Mouse (Mus musculus): ENCODE data around the gene Tmem101. TPM values are rescaled to one million over a fixed set of nuclear protein-coding genes. Genes with fewer than 3 reads are reported as not detected.
"Not testable (repeated sequence)": the region's sequence is repeated elsewhere in the genome, so short reads cannot be mapped to it uniquely, and the experiment has no call there.

Gene Tmem101
- polyA plus RNA-seq, 1 experiment from 2014 or later: 35.0 TPM

DNA sequence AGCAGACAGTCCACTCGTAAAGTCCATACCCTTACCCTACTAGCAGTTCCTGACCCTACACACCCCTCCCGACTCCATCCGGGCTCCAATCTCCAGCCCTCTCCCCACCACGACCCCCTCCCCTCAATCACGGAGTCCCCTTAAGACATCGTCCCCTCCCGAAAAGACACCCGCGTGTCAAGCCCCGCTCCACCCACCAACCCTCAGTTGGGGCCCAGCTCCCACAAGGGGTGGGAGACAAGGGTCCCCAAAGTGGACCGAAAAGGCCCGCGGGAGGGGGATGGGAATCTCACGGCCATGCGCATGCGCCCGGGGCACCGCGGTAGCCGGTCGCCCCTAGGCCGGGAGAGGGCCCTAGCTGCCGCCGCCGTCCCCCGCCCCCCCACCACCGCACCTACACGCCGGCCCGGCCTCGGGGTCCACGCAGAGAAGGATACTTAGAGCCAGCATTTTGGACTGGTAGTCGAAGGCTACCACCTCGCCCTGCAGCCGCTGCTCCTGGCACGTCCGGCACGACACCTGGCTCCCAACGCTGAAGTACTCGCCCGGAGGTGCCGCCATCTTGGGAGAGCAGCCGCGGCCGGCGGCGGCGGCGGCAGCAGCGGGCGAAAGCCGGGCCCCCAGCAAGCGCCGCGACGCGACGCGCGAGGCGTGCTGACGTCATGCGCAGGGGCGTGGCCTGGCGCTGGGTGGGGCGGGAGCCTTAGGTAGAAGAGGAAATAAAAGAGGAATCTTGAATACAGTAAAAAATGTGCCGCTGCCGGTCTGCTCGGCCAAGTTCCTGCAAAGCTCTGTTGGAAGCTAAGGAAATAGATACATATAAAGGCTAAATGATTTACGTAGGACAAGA, 28.7 kb upstream of the Tmem101 start, which contains the start of gene Lsm12:
TSS of gene Lsm12 (minus strand) at position 651 of the 850 bp plus-strand sequence.
- no peaks in the 10 kb centered on the region for H3K9me3 ChIP-seq
- under 1% methylated on average over 70 of the region's 70 CpGs for WGBS
- peak; percentile 96 for DNase-seq (ENCODE audit: low spot score)
- H3K36me3 ChIP-seq (replicated peaks): peaks cover 33% of the 10 kb centered on the region
- peaks cover 30% of the 10 kb centered on the region for H3K4me1 ChIP-seq
- no peaks in the 10 kb centered on the region for H3K27me3 ChIP-seq (replicated peaks; ENCODE audit: low read depth, poor library complexity, severe bottlenecking)
- peak within 1 kb of the TSS; percentile 94 for H3K27ac ChIP-seq (replicated peaks)
- peak within 1 kb of the TSS; percentile 72 for H3K4me3 ChIP-seq

DNA sequence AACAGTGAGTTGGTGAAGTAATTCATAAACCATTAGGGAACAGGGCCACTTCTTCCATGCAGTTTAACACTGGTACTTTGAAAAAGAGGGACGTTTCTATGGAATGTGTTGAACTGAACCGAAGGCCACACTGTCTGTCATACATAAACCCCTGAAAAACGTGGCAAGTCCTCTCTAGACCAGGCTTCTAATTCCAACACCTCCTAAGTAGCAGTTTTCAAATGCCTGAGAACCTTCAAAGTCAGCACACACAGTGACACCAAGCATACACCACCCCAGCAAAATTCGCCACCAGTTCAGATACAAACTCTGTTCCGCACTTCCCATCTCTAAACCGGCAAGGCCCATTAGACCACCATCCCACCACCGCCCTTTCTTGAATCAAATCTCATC, 28.0 kb upstream of the Tmem101 start:
- Histone ChIP-seq H3K27ac (replicated peaks) (peak overlapping the region; percentile 94), H3K4me3 (peak overlapping the region; percentile 72), H3K36me3 (replicated peaks) (peaks cover 39% of the 10 kb centered on the region), H3K4me1 (peaks cover 24% of the 10 kb centered on the region), H3K27me3 (replicated peaks; ENCODE audit: low read depth, poor library complexity, severe bottlenecking) (no peaks in the 10 kb centered on the region), H3K9me3 (no peaks in the 10 kb centered on the region)
- DNase-seq (ENCODE audit: low spot score): no peak
- WGBS: 7% methylated on average over 7 of the region's 7 CpGs

DNA sequence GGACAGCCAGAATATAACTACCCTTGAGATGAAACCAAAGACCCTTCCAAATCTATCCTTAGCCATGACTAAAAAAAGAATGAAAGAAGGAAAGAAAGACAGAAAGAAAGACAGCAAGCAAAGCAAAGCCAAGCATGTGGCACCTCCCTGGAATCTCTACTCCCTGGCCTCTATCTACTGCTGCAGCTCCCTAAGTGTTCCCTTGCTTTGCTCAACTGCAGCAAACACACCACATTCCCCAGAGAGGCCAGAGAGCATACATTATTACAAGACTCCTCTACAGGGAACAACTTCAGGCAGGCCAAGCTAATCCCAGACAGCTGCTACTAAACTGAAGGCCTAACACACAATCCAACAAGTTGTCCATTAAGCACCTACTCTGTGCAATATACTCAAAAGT, 23.6 kb upstream of the Tmem101 start:
- peaks cover 83% of the 10 kb centered on the region for H3K36me3 ChIP-seq (replicated peaks)
- no peak for DNase-seq (ENCODE audit: low spot score)
- H3K27ac ChIP-seq (replicated peaks): no peak overlapping the region
- H3K9me3 ChIP-seq: no peaks in the 10 kb centered on the region
- no peaks in the 10 kb centered on the region for H3K27me3 ChIP-seq (replicated peaks; ENCODE audit: low read depth, poor library complexity, severe bottlenecking)
- H3K4me1 ChIP-seq: peaks cover 13% of the 10 kb centered on the region
- no peak overlapping the region for H3K4me3 ChIP-seq

DNA sequence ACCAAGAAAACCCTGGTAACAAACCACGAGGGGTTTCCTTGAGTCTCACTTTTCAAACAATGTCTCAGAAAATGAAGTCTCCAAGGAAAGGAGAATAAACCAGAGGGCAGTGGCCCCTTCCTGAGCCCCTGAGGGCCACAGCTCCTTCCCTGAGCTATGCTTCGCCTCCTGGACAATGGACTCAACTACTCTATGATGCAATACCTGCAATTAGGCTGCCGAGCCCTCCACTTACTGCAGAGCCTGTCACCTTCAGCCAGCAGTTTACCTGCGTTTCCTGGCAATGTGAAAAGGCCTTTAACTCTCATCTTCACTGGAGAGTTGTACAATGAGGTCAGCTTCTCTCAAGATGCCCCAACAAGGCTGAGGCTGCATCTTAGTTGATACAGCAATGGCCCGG, 12.5 kb upstream of the Tmem101 start:
- H3K4me1 ChIP-seq: no peaks in the 10 kb centered on the region
- DNase-seq (ENCODE audit: low spot score): no peak
- H3K36me3 ChIP-seq (replicated peaks): peaks cover 95% of the 10 kb centered on the region
- no peak overlapping the region for H3K4me3 ChIP-seq
- no peak overlapping the region for H3K27ac ChIP-seq (replicated peaks)
- H3K27me3 ChIP-seq (replicated peaks; ENCODE audit: low read depth, poor library complexity, severe bottlenecking): no peaks in the 10 kb centered on the region
- 90% methylated on average over 5 of the region's 5 CpGs for WGBS
- H3K9me3 ChIP-seq: no peaks in the 10 kb centered on the region

DNA sequence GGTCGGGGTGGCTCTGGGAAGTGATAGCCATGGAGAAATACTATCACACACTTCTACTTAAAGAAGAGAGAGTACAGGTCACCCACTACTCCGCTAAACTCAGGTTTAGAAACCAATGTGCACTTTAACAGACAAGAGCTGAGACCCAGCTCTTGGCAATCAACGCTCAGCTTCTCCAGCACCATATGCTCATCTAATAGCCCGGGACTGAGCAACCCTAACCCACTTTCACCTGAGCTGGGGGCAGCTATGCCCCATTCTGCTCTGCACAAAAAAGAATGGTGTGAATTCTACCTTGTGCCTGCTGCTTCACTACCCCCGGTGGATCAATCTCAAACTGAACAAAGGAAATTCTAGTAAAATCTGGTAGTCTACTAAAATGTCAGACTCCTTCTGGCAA, 11.3 kb upstream of the Tmem101 start:
- 92% methylated on average over 5 of the region's 5 CpGs for WGBS
- Histone ChIP-seq H3K4me1 (no peaks in the 10 kb centered on the region), H3K27me3 (replicated peaks; ENCODE audit: low read depth, poor library complexity, severe bottlenecking) (no peaks in the 10 kb centered on the region), H3K36me3 (replicated peaks) (peaks cover 97% of the 10 kb centered on the region), H3K9me3 (no peaks in the 10 kb centered on the region), H3K27ac (replicated peaks) (no peak overlapping the region), H3K4me3 (no peak overlapping the region)
- no peak for DNase-seq (ENCODE audit: low spot score)

DNA sequence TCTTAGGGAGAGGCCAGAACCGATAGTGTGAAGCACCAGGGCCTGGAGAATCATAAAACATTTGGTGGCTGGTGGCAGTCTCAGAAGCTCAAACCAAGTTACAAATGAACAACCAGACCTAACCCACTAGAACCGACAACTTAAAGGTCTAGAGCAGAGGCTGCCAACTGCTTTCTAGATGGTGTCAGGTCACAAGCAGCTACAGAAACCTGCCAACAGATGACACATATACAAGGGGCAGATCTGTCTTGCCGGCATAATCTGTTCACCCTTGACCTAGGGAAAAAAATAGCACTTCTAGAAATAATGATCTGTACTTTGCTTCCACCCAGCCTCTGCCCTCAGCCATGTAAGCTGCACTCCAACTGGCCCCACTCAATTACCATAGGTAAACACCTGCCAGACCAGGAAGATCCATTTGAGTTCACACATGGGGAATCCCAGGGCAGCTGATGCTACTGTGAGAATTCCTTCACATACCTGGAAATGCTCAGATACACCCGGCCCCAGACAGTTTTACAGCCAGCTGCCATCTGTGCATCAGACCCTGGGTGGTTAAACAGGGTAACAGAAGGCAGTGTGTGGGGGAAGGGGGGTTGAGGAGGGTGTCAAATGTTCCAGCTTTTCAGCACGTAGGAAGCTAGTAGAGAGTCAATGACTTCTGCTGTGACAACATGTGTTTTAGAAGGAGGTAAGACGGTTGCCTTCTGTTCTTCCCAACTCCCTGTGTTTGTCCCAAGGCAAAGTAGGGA, 9.9 kb upstream of the Tmem101 start:
- WGBS: 82% methylated on average over 6 of the region's 6 CpGs
- no peak for DNase-seq (ENCODE audit: low spot score)
- no peaks in the 10 kb centered on the region for H3K27me3 ChIP-seq (replicated peaks; ENCODE audit: low read depth, poor library complexity, severe bottlenecking)
- no peaks in the 10 kb centered on the region for H3K9me3 ChIP-seq
- H3K27ac ChIP-seq (replicated peaks): no peak overlapping the region
- H3K4me1 ChIP-seq: no peaks in the 10 kb centered on the region
- H3K36me3 ChIP-seq (replicated peaks): peaks cover 98% of the 10 kb centered on the region
- no peak overlapping the region for H3K4me3 ChIP-seq

DNA sequence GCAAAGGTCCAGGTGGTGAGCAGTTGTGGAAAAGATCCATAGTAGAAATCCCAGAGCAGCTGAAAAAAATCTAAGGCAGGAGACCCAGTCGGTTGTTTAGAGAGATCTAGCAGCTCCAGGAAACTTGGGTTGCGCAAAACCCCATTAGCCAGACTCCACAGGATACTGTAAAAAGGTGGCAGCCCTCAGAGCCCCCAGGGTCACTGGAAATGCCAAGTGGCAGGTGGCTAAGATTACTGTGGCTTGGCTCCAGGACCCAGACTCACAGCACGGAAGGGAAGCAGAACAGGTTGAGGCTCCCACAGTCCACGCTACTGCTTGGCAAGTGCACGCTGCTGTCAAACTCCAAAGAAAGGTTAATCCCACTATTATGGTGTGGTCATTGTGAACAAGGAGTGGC, 3.6 kb upstream of the Tmem101 start:
- no peaks in the 10 kb centered on the region for H3K9me3 ChIP-seq
- no peaks in the 10 kb centered on the region for H3K27me3 ChIP-seq (replicated peaks; ENCODE audit: low read depth, poor library complexity, severe bottlenecking)
- peaks cover 9% of the 10 kb centered on the region for H3K4me1 ChIP-seq
- 76% methylated on average over 5 of the region's 5 CpGs for WGBS
- no peak overlapping the region for H3K27ac ChIP-seq (replicated peaks)
- peaks cover 44% of the 10 kb centered on the region for H3K36me3 ChIP-seq (replicated peaks)
- no peak overlapping the region for H3K4me3 ChIP-seq
- DNase-seq (ENCODE audit: low spot score): no peak

DNA sequence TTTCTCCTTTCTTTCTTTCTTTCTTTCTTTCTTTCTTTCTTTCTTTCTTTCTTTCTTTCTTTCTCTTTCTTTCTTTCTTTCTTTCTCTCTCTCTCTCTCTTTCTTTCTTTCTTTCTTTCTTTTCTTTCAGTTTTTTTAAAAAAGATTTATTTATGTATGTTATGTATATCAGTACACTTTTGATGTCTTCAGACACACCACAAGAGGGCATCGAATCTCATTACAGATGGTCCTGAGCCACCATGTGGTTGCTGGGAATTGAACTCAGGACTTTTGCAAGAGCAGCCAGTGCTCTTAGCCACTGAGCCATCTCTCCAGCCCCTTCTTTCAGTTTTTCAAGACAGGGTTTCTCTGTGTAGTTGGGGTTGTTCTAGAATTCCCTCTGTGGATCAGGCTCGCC, 1.8 kb upstream of the Tmem101 start:
- H3K27me3 ChIP-seq (replicated peaks; ENCODE audit: low read depth, poor library complexity, severe bottlenecking); H3K4me3 ChIP-seq; H3K27ac ChIP-seq (replicated peaks); H3K9me3 ChIP-seq; DNase-seq (ENCODE audit: low spot score): not testable (repeated sequence)
- peaks cover 12% of the 10 kb centered on the region for H3K4me1 ChIP-seq
- peaks cover 44% of the 10 kb centered on the region for H3K36me3 ChIP-seq (replicated peaks)
- WGBS: 76% methylated on average over 2 of the region's 2 CpGs

DNA sequence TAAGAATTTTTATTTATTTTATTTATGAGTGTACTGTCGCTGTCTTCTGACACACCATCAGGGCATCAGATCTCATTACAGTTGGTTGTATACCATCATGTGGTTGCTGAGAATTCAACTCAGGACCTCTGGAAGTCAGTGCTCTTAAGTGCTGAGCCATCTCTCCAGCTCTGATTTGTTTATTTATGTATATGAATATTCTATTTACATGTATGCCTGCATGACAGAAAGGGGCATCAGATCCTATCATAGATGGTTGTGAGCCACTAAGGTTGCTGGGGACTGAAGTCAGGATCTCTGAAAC, 534 bp upstream of the Tmem101 start:
- 8% methylated on average over 1 of the region's 1 CpGs for WGBS
- H3K27me3 ChIP-seq (replicated peaks; ENCODE audit: low read depth, poor library complexity, severe bottlenecking): no peaks in the 10 kb centered on the region
- no peaks in the 10 kb centered on the region for H3K9me3 ChIP-seq
- no peak for DNase-seq (ENCODE audit: low spot score)
- peak overlapping the region; percentile 78 for H3K4me3 ChIP-seq
- H3K36me3 ChIP-seq (replicated peaks): peaks cover 43% of the 10 kb centered on the region
- H3K27ac ChIP-seq (replicated peaks): no peak overlapping the region
- peaks cover 12% of the 10 kb centered on the region for H3K4me1 ChIP-seq

DNA sequence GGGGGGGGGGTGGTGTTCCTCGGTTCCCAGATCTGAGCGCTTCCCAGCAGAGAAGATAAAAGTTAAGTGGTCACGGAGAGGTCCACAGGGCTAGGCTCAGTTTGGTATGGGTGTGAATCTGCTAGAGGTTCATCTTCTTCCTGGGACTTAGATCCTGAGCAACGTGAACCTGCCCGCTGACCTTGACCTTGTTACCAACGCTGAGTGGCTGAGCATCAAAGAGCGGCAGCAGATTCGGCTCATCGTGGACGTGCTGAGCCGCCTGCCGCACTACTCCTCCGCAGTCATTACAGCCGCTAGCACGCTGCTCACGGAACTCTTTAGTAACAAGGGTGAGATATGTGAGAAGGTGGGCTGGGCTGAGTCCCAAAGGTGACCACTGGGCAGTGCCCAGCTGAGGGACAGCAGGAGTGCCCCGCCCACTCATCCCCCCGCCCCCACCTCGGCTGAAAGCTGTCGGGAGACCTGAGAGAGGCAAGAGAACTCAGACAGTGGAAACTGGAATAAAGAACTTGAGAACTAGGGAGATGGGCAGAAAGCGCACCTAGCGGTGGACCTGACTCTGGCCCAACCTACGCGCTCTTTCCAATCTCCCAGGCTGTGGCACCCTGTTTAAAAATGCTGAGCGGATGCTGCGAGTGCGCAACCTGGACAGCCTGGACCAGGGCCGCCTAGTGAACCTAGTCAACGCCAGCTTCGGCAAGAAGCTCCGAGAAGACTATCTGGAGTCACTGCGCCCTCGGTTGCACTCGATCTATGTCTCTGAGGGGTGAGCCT, 8.8 kb downstream of the Tmem101 start:
- H3K4me1 ChIP-seq: peaks cover 31% of the 10 kb centered on the region
- peak; percentile 47 for DNase-seq (ENCODE audit: low spot score)
- H3K27me3 ChIP-seq (replicated peaks; ENCODE audit: low read depth, poor library complexity, severe bottlenecking): peaks cover 79% of the 10 kb centered on the region
- no peaks in the 10 kb centered on the region for H3K9me3 ChIP-seq
- H3K4me3 ChIP-seq: peak overlapping the region; percentile 53
- H3K36me3 ChIP-seq (replicated peaks): peaks cover 4% of the 10 kb centered on the region
- no peak overlapping the region for H3K27ac ChIP-seq (replicated peaks)
- WGBS: 14% methylated on average over 34 of the region's 34 CpGs

DNA sequence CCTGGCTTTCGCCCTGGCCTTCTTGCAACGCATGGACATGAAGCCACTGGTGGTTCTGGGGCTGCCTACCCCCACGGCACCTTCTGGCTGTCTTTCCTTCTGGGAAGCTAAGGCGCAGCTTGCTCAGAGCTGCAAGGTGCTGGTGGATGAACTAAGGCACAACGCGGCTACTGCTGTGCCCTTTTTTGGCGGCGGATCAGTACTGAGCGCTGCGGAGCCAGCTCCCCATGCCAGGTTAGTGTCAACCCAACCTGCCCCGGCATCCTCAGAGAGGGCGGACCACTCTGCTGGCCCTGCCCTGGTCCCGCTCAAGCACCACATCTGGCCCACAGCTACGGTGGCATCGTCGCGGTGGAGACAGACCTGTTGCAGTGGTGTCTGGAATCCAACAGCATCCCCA, 9.7 kb downstream of the Tmem101 start:
- WGBS: 10% methylated on average over 17 of the region's 17 CpGs

DNA sequence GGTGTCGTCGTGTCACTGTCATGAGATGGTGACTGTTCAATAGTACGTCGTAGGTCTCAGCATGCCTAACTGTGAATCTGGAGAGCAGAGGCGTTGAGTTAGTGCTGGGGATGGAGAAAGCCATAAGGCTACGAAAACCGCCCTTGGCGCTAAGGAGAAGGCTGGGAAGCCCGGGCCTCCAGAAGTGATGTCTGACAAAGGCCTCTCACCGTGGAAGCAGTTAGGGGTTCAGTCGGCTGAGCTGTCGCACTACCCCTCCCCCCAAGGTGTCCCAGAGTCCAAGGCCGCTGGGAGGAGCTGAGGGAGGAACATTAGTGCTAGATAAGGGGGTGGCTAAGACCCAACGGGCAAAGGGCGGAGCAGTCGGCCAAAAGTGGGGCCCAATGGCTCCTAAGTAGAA, 10.2 kb downstream of the Tmem101 start:
- H3K27me3 ChIP-seq (replicated peaks; ENCODE audit: low read depth, poor library complexity, severe bottlenecking): peaks cover 83% of the 10 kb centered on the region
- H3K36me3 ChIP-seq (replicated peaks): no peaks in the 10 kb centered on the region
- WGBS: 5% methylated on average over 16 of the region's 16 CpGs
- H3K4me3 ChIP-seq: peak overlapping the region; percentile 53
- DNase-seq (ENCODE audit: low spot score): peak; percentile 32
- peaks cover 31% of the 10 kb centered on the region for H3K4me1 ChIP-seq
- H3K27ac ChIP-seq (replicated peaks): no peak overlapping the region
- H3K9me3 ChIP-seq: no peaks in the 10 kb centered on the region

More for the DNA sequence above, 9.7 kb downstream of the Tmem101 start:
- Histone ChIP-seq H3K9me3 (no peaks in the 10 kb centered on the region), H3K27me3 (replicated peaks; ENCODE audit: low read depth, poor library complexity, severe bottlenecking) (peaks cover 83% of the 10 kb centered on the region), H3K4me3 (peak overlapping the region; percentile 53), H3K27ac (replicated peaks) (no peak overlapping the region), H3K4me1 (peaks cover 31% of the 10 kb centered on the region), H3K36me3 (replicated peaks) (no peaks in the 10 kb centered on the region)
- no peak for DNase-seq (ENCODE audit: low spot score)
